Mouse (Mus musculus) c-Kit-positive CD71-positive TER-119-negative erythroid progenitor cells, embryonic 14.5 days (primary cell): ENCODE measurements at regions not wholly inside any gene's neighbourhood (a gene's known extent, or its start where the extent isn't known, plus 50 kb on each side); places are given as distances from the start of the nearest gene placed in this dataset.

Experiments used
- DNase-seq: peaks from one replicate; pipeline ENCODE4 v3.0.0-alpha.2; 2013; ENCODE audit warnings: low read depth

DNA sequence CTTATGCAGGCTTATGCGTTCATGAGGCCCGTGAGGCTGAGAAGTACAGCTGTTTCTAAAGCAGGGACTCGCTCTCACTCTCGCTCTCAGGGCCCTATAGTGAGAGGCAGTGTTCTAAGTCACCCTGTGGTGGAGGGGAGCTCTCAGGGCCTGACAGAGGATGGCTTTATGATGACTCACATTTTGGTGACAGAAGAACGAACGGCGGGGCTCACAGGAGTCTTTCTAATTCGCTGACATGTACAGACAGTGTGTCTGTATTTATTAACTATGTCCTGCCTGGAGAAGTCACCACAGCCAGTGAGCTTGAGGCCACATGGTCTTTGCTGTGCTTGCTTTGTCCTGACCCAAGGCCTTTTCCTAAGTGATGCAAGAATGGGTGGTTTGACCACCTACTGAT lies 118.6 kb upstream of the Pkdcc start:
- DNase-seq: no peak

DNA sequence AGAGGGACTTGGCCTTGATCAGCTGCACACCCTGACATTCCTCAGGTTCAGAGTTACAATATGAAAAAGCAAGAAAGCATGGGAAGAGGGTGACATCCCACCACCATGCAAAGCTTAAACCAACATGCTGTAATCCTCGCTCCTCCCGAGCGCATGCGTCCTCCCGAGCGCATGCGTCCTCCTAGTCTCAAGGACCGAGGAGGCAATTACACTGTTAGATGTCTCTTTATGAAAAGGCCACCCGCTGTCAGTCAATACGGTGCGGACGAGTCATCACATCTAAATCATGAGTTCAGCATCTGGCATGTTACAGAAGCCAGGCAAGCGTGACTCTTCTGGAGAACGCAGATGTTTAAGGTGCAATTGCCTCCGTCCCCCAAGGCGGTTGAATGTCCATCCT lies 117.1 kb upstream of the Pkdcc start:
- no peak for DNase-seq

DNA sequence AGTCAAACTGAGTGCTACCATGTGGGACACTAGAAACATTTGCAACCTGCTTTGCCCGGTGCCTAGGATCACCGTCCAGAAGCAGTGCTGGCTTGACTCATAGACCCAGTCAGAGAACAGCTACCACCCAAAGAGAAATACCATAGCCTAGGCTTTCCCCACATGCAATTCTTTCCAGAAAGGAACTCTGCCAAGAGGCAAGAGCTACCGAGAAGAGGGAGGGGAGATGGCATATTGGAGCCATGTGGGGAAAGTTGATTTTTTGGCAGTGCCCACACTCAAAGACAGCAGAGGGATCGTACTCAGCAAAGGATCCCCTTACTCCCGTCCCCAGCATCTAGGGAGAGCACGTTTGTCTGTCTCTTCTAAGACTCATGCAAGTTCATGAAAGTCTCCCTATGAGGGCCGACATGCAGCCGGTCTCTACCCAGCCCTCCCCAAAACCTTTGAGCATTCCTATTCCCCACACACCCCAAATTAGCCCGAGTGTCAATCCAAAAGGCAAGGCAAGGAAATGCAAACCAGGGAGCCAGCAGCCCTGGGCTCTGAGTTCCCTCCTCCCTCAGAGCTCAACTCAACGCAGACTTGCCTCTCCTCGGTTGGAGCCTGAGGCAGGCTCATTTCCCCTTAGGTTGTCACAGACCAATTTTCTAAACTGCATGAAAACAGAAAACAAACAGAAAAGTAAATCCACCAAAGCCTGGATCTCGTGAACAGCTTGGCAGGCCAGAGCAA lies 116.2 kb upstream of the Pkdcc start:
- no peak for DNase-seq

DNA sequence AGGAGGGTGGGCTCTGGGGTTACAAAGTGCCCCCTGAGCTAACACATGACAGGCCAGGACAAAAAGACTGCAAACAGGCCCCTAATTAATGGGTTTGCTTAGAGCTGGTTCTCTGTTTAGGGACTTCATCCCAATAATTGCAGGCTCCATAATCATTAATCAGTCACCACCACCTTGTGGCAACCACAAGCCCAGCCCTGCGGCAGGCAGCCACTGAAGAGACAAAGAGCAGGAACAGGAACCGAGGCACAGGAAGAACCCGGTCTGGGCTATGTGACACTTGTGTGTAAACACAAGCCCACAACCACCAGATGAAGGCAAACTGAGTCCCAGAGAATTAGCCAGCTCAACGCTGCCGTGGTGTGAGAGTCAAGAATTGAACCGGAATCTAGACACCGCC lies 114.1 kb upstream of the Pkdcc start:
- DNase-seq: no peak

DNA sequence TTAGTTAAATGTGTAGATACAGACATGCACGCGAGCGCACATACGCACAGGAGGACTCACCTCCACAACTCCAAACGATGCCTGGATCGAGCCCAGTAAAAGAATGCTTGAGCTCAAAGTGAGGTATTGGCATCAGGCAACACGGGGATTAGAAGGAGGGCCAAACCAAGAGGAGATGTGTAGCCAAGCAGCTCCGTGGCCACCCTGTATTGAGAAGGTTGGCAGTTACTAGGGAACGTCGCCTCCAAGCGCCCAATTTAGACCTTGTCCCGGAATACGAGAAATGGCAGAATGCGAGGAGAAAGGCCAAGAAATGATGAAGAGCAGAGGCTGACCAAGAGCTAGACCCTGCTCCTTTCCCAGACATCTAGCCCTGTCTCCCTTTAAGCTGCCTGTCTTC lies 113.3 kb upstream of the Pkdcc start:
- DNase-seq: no peak

DNA sequence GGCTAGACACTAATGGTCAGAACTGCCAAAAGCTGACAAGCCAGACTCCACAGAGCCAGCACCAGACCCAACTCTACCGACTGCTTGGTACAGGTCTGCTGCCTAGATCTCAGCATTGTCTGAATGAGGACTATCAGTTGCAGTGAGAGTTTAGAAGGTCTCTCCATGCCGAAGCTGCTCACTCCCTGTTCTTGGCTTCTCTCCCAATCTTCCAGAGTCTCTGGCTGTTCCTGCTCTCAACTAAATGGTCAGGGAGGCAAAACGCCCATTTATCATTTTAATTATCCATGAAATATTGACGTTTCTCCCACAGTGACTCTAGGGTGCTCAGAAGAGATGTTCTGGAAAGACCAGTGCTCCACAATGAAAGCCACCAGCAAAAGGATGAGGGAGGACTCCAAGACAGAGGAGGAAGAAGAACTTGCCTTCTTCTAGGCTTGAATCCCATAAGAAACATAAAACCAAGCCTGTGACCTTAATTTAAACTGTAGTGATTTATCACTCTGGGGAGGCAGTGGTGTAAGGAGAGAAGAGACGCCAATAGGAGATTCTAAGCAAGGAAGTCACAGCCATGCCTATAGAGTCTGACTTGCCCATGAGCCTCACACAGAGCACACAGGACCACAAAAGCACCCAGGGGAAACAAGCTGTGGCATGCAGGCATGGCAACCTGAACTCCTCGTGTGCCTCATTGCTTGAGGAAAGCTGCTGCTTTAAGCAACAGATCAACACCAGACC lies 112.2 kb upstream of the Pkdcc start:
- no peak for DNase-seq

DNA sequence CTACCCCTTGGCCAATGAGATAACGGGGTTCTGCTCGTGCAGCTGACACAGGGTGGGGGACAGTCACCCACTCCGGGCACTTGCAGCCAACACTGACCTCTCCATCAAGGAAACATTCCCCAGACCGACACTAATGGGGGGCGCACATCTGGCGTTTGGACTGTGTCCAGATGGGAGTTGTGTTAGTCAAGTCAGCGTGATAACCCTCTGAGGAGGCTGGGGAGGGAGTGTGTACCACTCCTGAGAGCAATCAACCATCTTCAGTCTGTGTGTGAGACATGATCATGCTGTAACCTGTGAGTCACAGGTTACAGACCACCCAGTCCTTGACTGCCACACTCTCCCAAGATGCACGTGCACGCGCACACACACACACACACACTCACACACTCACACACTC lies 106.9 kb upstream of the Pkdcc start:
- DNase-seq: no peak

DNA sequence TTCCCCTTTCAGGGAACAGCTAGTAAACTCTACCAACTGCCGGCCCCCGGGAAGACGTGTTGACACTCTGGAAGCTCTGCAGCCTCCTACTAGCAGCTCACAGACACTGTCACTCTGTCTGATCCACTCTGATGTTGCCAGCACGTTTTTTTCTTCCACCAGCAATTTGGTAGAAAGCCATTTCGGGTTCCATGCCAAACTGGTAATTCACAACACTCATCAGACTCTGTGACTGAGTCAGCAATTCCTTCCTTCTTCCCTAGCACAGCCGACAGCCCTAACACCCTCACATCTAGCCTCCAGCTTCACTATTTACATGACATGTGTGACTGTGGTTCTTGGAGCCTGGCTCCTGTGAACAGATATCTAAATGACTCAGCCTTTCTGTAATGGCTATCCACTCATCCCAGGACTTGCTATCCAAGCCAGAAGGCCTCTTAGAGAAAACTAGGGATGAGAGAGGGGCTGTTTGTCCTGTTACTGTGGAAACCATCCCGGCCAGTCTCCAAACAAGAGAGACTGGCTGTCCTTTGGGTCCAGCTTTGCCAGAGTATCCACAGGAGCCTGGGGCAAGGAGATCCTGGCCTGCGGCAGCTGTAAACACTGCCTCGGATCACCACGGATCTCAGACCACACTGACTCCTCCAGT lies 105.2 kb upstream of the Pkdcc start:
- no peak for DNase-seq

DNA sequence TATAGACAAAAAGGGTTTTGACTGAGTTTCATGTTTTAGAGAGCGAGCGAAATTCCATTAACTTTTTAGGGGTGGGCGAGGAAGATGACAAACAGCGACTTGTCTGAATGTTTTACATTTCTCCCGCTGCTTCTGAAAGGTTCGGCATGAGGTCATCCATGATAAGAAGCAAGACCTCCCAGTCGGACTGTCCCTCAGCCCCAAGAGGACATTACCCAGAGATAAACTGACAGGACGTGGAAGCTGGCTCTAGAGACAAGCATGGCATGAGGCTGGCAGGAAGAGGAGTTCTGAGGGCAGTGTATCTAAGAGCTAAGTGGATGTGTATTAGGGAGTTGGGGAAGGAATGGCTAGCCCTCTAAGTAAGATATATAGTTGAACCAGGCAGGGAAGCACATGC lies 104.5 kb upstream of the Pkdcc start:
- DNase-seq: no peak

DNA sequence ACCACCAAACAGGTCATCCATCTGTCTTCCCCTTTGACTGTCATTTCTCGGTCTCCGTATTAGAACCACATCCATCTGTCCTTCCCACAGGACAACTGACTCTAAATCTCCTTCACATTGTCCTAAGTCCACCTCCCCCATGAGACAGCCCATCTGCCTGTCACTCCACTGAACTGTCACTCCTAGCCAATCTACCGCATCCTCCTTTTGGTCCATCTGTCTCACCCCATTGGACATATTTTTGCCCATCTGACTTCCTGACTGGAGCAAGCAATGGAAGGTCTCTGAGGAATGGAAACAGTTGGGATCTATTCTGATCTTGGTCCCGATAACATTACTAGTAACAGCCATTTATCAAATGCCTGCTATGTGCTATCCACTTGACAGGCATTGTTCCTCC lies 99.9 kb upstream of the Pkdcc start:
- no peak for DNase-seq

DNA sequence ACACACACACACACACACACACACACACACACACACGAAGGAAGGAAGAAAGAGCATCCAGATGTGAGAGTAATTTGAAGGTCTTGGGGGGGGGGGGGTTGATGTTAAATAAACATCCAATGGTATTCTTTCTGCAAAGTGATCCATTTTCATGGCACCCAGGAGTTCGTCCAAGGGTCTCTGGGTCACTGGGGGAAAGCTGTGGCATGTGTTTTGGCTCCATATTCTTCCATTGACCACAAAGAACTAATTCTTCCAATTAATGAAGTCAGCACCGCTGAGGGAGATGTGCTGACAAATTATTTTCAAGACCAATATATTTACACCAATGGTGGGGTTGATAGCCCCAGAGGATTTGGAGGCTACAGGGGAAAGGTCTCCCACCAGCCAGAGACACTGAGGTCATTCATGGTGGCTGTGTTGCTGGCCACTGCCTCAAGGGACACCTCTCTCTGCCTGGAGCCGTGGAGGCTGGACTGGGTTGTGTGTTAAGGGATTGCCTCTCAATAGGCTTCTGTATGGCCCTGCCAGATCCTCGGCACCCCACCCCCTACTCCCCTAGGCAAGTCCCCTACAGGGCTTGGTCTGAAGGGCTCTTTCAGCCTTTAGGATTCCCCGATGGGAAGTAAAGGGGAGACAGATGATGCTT lies 99.1 kb upstream of the Pkdcc start:
- no peak for DNase-seq

DNA sequence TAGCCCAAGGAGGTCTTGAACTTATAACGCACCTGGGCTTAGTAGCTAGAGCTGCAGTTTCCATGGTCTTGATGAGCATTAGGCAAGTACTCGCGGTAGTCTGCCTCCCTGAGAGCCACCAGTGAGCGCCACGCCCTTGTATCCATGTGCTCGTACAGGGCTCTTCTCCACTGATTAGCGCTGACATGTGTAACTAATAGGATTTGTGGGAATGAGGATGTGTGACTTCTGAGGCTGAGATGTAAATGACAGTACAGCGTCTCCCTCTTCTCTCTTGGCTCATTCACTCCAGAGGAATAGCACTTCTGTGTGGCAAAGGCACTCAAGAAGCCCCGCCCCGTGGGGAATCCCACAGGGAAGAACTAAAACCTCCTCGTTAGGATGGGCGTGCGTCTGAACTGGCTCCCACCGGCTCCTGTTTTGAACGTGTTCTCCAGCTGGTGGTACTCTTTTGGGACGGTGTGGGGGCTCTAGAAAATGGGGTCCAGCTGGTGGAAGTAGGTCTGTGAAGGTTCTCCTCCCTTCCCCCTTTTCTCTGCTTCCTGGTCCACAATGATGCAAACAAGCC lies 94.3 kb upstream of the Pkdcc start:
- DNase-seq: no peak

DNA sequence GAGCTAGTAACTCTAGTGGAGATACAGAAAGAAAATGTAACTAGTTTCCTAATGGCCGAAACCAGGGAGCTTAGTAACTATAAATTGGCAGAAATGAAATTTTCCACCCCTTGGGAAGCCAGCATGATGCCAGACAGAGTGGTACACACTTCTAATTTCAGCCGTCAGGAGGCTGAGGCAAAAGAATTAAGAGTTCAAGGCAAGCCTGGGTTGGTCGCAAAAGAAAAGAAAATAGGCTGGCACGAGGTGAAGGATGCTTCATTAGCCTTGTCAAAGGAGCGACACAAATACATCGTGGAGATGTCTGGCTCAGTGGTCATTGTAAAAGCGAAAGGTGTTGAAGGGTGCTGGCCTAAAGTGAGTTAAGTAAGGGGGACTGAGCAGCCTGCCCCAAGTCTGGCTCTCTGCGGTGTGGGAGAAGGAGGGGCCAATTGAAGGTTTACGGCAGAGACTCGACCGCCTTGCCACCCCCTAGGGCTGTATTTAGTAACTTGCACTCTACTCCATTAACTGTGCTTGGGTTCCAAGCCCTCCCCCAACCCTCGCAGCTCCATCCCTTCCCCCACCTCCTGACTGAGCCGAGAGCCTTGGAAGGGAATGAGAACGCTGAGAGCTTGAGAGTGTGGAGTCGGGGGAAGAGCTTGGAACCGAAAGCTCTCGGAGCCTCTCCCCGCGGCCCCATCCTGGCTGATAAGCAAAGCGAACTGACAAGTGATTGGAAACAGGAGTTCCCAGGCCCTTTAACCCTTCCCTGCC lies 92.4 kb upstream of the Pkdcc start:
- no peak for DNase-seq

DNA sequence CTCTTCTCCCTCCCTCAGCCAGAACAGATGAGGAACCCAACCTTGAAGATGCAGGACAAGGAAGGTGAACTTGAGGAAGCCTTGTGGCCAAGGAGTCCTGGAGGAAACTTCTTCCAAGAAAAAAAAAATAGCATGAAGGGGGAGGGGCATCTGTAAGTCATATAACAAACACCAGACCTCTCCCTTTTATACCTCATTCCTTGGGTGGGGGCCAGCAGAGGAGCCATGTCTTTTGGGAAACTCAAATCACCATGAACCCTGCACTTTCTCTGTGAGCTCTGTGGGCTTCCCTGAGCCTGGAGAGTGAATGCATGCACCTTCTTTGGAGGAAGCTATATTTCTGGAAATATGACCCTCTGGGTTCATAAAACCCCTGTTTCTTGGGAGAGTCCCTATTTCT lies 90.0 kb upstream of the Pkdcc start:
- DNase-seq: no peak

DNA sequence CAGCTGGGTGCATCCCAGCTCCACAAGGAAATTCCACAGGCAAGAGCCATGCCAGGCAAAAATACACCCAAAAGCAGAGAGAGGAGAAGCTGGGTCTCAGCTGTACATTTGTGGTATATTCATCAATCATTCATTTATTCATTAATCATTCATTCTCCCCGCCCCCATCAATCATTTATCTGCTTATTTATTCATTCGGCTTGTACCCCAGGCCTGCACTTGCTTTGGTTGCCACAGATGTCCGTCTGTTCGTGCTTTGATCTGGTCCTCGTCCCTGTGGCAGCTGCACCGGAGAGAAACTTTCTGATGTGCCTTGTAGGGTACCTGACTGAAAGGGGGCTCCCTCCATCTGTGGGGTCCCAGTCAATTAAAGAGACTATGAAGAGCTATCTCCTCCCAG lies 87.2 kb upstream of the Pkdcc start:
- DNase-seq: no peak

DNA sequence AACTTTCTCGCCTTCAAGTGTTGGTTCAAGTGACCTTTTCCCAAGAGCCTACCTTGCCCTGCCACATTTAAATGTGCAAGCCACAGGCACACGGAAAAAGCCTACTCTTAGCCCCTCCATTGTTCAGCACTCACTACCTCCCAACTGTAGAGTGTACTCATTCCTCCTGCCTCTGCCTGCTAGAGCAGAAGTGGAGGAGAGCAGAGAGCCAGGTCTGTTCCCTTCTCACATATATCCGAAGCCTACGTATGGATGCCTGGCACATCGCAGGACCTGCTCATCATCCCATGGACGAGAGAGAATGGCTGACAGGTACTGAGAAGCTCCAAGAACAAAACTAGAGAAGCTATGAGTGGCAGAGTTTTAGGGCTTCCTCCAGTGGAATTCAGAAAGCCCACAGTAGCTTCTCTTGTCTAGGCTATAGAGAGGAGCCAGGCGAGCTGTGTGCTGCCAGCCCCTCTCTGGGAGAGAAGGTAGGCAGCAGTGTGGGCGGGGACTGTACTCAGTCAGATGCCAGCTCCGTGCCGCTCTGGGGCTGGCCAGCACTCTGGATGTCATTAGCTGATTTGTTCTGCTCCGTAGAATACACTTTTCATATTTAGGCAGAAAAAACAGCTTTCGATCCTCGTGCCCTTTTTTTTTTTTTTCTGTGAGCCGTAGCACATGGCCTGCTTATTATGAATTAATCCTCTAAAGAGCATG lies 86.1 kb upstream of the Pkdcc start:
- DNase-seq: no peak

DNA sequence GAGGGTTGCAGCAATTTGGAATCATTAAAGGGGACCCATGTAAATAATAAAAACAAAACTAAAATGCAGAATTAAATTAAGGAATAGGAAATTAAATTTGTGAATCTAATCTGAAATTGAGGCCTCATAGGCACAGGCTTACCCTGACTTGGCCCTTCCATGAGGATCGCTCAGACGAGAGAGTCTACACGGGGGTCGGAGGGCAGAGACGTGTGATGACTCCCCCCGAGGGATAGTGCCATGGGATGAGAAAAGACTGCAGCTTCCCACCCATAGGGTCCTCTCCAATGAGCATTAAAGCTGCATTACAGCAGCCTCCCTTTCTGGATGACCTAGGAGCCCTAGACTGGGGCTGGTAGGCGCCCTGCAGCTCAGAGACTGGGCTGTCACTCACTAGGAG lies 85.4 kb upstream of the Pkdcc start:
- no peak for DNase-seq

DNA sequence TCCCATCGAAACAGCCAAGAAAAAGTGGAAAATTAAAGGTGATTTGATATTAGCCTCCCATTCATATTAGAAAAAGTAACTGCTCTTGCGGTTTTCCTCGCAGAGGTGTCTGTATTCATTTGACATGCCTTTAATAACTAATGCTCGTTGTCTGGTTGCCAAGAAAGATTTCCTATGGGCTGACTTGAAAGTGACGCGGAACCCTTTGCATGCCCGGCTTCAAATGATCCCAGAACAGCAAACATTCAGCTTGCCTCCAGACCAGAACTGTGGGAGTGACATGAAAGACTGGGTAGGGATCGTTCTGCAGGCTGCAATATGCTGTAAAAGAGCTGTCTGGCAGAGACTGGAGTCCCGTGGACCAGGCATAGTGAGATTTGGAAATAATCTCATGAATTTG lies 81.9 kb upstream of the Pkdcc start:
- DNase-seq: no peak

DNA sequence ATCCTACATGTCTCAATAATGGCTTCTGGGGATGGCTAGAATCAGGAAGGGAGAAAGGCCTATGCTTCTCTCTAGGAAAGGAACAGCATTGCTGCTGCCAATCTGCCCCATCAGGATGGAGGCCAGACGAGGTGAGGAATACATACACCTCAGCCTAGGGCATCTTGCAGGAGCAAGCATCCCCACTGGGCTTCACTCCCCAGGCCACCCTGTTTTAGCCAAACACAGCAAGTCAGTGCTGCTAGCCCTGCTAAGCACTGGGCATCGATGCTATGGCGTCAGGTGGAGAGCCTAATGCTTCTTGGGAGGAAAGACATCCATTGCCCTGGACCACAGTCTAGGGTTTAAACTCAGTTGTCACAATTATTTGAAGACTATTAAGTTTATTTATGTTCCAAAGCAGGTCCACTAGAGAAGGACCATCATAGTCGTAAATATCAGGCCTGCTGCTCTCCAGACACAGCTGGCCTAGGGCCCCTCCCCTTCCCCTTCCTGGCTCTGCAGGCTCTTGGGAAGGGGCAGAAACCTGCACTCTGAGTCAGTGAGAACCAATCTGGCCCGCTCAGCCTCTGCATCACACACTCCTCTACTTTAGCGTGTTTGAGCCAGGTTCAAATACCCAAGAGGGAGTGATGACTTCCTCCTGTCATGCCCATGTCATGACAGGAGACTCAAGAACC lies 79.5 kb upstream of the Pkdcc start:
- no peak for DNase-seq

DNA sequence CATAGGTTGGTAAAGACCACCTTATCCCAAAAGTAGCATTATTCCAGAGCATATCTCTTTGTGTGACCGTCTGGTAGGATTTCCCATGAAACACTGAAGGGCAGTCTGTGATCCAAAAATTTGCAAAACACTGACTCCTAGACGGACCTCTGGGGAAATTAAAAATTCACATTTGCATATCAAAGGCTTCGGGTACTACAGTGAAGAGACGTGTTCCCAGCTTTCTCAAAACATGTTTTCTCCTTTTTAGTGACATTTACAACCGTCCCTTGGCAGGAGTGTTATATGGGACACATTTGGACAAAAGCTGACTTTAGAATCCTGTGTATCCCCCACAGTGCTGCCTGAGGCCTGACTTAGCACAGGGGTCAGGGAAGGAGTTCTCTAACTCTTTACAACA lies 78.8 kb upstream of the Pkdcc start:
- DNase-seq: no peak

DNA sequence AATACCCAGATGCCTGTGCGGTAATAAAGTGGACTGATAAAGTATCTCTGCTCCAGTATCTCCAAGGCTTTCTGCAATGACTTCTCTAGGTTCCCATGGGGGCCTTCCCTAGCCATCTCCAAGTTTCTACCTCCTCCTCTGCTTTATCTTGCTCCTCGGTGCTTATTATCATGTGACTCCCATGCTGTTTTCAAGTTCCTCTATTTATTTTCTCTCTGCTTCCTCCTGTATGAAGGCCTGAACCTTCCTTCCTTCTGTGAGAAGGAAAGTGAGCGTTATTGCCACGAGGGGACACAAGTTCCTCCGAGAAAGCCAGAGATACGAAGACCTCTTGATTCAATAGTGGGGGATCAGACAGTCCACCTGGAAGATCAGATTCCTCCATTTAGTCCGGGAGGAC lies 77.4 kb upstream of the Pkdcc start:
- no peak for DNase-seq
